Mouse (Mus musculus) heart, postnatal 0 days (tissue): ENCODE measurements at regions not wholly inside any gene's neighbourhood (a gene's known extent, or its start where the extent isn't known, plus 50 kb on each side); places are given as distances from the start of the nearest gene placed in this dataset.
A peak's percentile ranks its signal among the peaks of the same experiment; 100 is the strongest.

Experiments
- CTCF ChIP-seq: IDR thresholded peaks from 2 replicates; pipeline ENCODE4 v1.5.1; 2016; ENCODE audit warnings: antibody characterized with exemption, control low read depth, low read depth
- EP300 ChIP-seq: IDR thresholded peaks from 2 replicates; pipeline ENCODE4 v1.6.1; 2016; ENCODE audit warnings: antibody characterized with exemption, low read depth

DNA sequence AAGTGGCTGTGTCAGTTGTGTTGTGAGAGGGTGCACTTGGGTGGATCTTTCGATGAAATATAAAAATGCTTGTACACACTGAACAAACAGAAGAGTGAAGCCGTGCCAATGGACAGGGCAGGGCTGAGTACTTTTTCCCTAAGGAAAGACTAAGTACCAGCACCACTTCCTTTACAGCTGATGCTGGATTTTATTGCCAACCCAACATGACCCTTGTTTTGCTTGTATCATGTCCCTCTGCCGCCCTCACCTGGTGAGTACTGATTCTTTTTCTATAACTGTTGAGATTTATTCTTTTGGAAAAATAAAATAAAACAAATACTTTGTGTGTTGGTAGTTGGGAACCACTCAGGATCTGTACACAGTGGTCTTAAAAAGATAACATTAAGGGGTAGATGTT is 878.4 kb upstream of the Cdh6 start:
- TF ChIP-seq CTCF (peak; percentile 37), EP300 (no peak)
